Mouse (Mus musculus): Measurements from ENCODE around the gene Tmem132b. TPM values are rescaled to one million over a fixed set of nuclear protein-coding genes. Genes with fewer than 3 reads are reported as not detected.
A peak's percentile ranks its signal among the peaks of the same experiment; 100 is the strongest.

The Tmem132b gene
- polyA plus RNA-seq, 1 experiment from 2014 or later = 0.21 TPM

DNA sequence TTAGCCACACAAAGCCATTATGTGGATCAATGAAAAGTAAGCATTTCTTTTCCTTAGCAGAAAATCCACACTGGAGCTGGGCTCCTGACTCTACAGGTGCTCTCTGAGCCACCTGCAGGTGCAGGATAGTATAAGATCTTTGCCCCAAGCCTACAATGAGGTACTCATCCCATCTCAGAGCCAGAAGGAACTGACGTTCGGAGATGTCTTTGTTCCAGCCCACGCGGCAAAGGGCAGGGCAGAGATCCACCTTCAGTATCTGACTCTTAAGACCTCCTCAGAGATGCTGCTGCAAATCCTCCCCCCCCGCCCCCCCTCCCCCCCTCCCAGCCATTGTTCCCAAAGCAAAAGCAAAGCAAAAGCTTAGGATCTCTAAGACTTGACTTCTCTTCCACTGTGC lies 268.0 kb downstream of the Tmem132b start:
- ATAC-seq (ENCODE audit: low FRiP score, low TSS enrichment) = no peak

DNA sequence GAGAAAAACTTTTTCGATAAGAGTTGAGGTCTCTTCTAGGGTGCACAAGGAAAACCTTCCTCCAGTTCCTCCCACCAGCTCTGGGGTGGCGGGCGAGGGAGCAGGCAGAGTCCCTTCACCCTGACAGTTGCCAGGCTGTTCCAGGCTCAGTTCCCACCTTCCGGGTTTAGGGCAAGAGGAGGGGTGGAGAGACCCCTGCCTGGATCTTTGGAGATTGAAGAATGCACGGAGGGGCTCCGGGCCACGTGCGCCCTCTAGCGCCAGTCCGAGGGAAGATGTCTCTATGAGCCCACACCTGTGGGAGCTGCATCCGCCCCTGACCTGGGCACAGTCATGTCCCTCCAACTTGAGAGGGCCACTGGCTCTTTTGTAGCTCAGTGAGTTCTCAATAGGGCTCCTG lies 268.5 kb downstream of the Tmem132b start:
- TF ChIP-seq CTCF (IDR thresholded peaks at IDR 0.05; ENCODE audit: low read depth) = peak; percentile 51
- TF ChIP-seq EP300 (optimal IDR thresholded peaks at IDR 0.05) = no peak
- Histone ChIP-seq H3K36me3 (ENCODE audit: control insufficient read depth, insufficient read depth, low read length) (no peaks in the 10 kb centered on the region), H3K27ac (replicated peaks) (no peak overlapping the region), H3K9me3 (ENCODE audit: control insufficient read depth, low read length) (no peaks in the 10 kb centered on the region), H3K4me1 (replicated peaks; ENCODE audit: control insufficient read depth, insufficient read depth) (no peaks in the 10 kb centered on the region), H3K27me3 (ENCODE audit: control insufficient read depth, insufficient read depth, low read length) (no peaks in the 10 kb centered on the region), H3K4me2 (replicated peaks; ENCODE audit: low read depth) (no peak overlapping the region), H3K4me3 (ENCODE audit: low read depth, low read length) (no peak overlapping the region), H3K9ac (ENCODE audit: low read length) (no peak overlapping the region)
- DNase-seq (ENCODE audit: low spot score) (no peak), ATAC-seq (ENCODE audit: low FRiP score, low TSS enrichment) (no peak)
- 9% methylated on average over 11 of the region's 11 CpGs for WGBS

More for the DNA sequence above, 268.0 kb downstream of the Tmem132b start:
- Histone ChIP-seq H3K27me3 (ENCODE audit: control insufficient read depth, insufficient read depth, low read length) (no peaks in the 10 kb centered on the region), H3K4me2 (replicated peaks; ENCODE audit: low read depth) (no peak overlapping the region), H3K4me1 (replicated peaks; ENCODE audit: control insufficient read depth, insufficient read depth) (no peaks in the 10 kb centered on the region), H3K9ac (ENCODE audit: low read length) (no peak overlapping the region), H3K36me3 (ENCODE audit: control insufficient read depth, insufficient read depth, low read length) (no peaks in the 10 kb centered on the region), H3K9me3 (ENCODE audit: control insufficient read depth, low read length) (no peaks in the 10 kb centered on the region), H3K27ac (replicated peaks) (no peak overlapping the region), H3K4me3 (ENCODE audit: low read depth, low read length) (no peak overlapping the region)
- no peak for TF ChIP-seq EP300 (optimal IDR thresholded peaks at IDR 0.05)
- TF ChIP-seq CTCF (IDR thresholded peaks at IDR 0.05; ENCODE audit: low read depth) = no peak
- DNase-seq (ENCODE audit: low spot score) = no peak
- 52% methylated on average over 5 of the region's 5 CpGs for WGBS

DNA sequence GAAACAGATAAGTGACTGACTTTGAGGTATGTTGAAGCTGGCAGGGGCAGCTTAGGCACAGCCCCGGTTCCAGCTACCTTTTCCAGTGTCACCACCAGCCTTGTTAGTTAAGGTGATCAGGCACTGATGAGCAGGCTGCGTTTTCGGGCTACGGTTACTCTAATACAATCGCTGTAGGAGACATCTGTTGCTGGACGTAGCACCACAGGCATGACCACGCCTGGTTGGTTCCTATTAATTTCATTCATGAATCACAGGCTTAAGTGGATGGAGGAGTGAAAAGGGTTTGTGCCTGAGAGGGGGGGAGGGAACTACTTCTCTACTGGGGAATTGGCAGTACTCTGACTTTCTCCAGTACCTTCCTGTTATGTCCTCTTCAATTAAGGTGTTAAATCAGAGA lies 271.2 kb downstream of the Tmem132b start:
- no peaks in the 10 kb centered on the region for H3K4me1 ChIP-seq (replicated peaks; ENCODE audit: control insufficient read depth, insufficient read depth)
- H3K27ac ChIP-seq (replicated peaks) = no peak overlapping the region
- no peak overlapping the region for H3K9ac ChIP-seq (ENCODE audit: low read length)
- H3K27me3 ChIP-seq (ENCODE audit: control insufficient read depth, insufficient read depth, low read length) = no peaks in the 10 kb centered on the region
- H3K36me3 ChIP-seq (ENCODE audit: control insufficient read depth, insufficient read depth, low read length) = no peaks in the 10 kb centered on the region
- no peak overlapping the region for H3K4me3 ChIP-seq (ENCODE audit: low read depth, low read length)
- WGBS = 78% methylated on average over 7 of the region's 7 CpGs
- H3K9me3 ChIP-seq (ENCODE audit: control insufficient read depth, low read length) = no peaks in the 10 kb centered on the region
- TF ChIP-seq CTCF (IDR thresholded peaks at IDR 0.05; ENCODE audit: low read depth) (no peak), EP300 (optimal IDR thresholded peaks at IDR 0.05) (no peak)
- no peak overlapping the region for H3K4me2 ChIP-seq (replicated peaks; ENCODE audit: low read depth)
- ATAC-seq (ENCODE audit: low FRiP score, low TSS enrichment) (no peak), DNase-seq (ENCODE audit: low spot score) (no peak)

DNA sequence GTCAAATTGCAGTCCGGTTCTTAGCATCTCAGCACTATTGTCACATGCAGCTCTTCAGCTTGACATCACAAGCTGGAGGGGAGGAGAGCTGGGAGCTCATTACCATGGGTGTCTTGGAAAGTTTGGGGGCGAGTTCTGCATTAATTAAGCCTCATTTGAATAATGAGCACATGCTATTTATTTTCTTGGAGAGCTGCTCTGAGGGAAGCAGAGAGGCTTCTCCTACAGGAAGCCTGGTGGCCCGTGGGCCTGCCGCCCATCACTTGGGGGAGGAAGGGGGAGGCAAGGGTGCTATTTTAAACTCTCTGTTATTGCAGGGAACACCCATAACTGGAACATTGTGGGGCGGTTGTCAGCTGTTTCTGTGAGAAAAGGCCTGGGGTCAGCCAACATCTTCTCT lies 273.8 kb downstream of the Tmem132b start:
- Histone ChIP-seq H3K4me3 (ENCODE audit: low read depth, low read length) (no peak overlapping the region), H3K27me3 (ENCODE audit: control insufficient read depth, insufficient read depth, low read length) (no peaks in the 10 kb centered on the region), H3K4me2 (replicated peaks; ENCODE audit: low read depth) (no peak overlapping the region), H3K36me3 (ENCODE audit: control insufficient read depth, insufficient read depth, low read length) (no peaks in the 10 kb centered on the region), H3K4me1 (replicated peaks; ENCODE audit: control insufficient read depth, insufficient read depth) (no peaks in the 10 kb centered on the region), H3K9ac (ENCODE audit: low read length) (no peak overlapping the region), H3K9me3 (ENCODE audit: control insufficient read depth, low read length) (no peaks in the 10 kb centered on the region), H3K27ac (replicated peaks) (no peak overlapping the region)
- WGBS = 68% methylated on average over 5 of the region's 5 CpGs
- TF ChIP-seq CTCF (IDR thresholded peaks at IDR 0.05; ENCODE audit: low read depth) = no peak
- no peak for TF ChIP-seq EP300 (optimal IDR thresholded peaks at IDR 0.05)
- DNase-seq (ENCODE audit: low spot score) = no peak
- no peak for ATAC-seq (ENCODE audit: low FRiP score, low TSS enrichment)

DNA sequence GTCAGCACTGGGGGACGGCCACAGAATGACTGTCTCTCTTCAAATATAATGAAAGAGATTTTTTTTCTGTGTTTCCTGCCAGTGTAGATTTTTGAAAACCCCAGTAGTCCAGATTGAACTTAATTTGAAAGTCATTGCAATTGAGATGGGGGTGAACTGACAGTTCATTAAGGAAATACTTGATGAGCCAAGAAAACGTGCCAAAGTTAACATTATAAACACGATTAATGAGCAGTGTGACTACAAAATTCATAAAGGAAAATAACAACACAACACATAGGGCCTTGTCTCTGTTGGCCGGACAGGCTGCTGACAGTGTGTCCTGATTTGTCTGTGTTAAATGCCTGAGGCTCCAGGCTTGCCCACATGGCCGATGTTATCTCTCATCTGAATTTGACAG lies 276.3 kb downstream of the Tmem132b start:
- no peak for ATAC-seq (ENCODE audit: low FRiP score, low TSS enrichment)
- Histone ChIP-seq H3K4me2 (replicated peaks; ENCODE audit: low read depth) (no peak overlapping the region), H3K9ac (ENCODE audit: low read length) (no peak overlapping the region), H3K27me3 (ENCODE audit: control insufficient read depth, insufficient read depth, low read length) (no peaks in the 10 kb centered on the region), H3K9me3 (ENCODE audit: control insufficient read depth, low read length) (no peaks in the 10 kb centered on the region), H3K36me3 (ENCODE audit: control insufficient read depth, insufficient read depth, low read length) (no peaks in the 10 kb centered on the region), H3K4me3 (ENCODE audit: low read depth, low read length) (no peak overlapping the region), H3K27ac (replicated peaks) (no peak overlapping the region), H3K4me1 (replicated peaks; ENCODE audit: control insufficient read depth, insufficient read depth) (no peaks in the 10 kb centered on the region)
- DNase-seq (ENCODE audit: low spot score) = no peak
- TF ChIP-seq CTCF (IDR thresholded peaks at IDR 0.05; ENCODE audit: low read depth) = no peak
- no peak for TF ChIP-seq EP300 (optimal IDR thresholded peaks at IDR 0.05)
- 83% methylated on average over 5 of the region's 5 CpGs for WGBS

DNA sequence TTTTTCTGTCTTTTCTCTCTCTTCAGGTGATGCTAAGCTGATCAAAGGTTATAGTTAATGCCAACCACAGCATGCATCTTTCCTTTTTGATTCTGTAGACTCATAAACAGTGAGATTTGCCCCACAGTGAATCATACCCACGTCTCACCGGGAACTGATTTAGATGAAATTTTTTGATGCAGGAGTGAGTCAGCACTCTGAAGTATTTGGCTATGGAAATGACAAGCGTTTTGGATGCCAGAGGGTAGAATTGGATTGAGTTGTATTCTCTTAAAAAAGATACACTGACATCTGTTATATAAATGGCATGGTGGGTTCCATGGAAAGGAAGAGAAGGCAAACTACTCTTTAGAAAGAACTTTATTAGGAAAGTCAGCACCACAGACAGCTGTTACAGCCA lies 297.8 kb downstream of the Tmem132b start:
- ATAC-seq (ENCODE audit: low FRiP score, low TSS enrichment) = no peak
- H3K4me2 ChIP-seq (replicated peaks; ENCODE audit: low read depth) = no peak overlapping the region
- H3K9me3 ChIP-seq (ENCODE audit: control insufficient read depth, low read length) = no peaks in the 10 kb centered on the region
- no peaks in the 10 kb centered on the region for H3K36me3 ChIP-seq (ENCODE audit: control insufficient read depth, insufficient read depth, low read length)
- no peak for TF ChIP-seq EP300 (optimal IDR thresholded peaks at IDR 0.05)
- TF ChIP-seq CTCF (IDR thresholded peaks at IDR 0.05; ENCODE audit: low read depth) = no peak
- no peaks in the 10 kb centered on the region for H3K4me1 ChIP-seq (replicated peaks; ENCODE audit: control insufficient read depth, insufficient read depth)
- H3K9ac ChIP-seq (ENCODE audit: low read length) = no peak overlapping the region
- H3K27ac ChIP-seq (replicated peaks) = no peak overlapping the region
- no peak overlapping the region for H3K4me3 ChIP-seq (ENCODE audit: low read depth, low read length)
- no peaks in the 10 kb centered on the region for H3K27me3 ChIP-seq (ENCODE audit: control insufficient read depth, insufficient read depth, low read length)
- 72% methylated on average over 3 of the region's 3 CpGs for WGBS
- no peak for DNase-seq (ENCODE audit: low spot score)

All from stomach, postnatal 0 days (tissue).